Mouse (Mus musculus) inflammation-experienced regulatory T-cells, adult 6 months (primary cell): ENCODE data around the gene Ccdc150. TPM values are rescaled to one million over a fixed set of nuclear protein-coding genes. Genes with fewer than 3 reads are reported as not detected.
A peak's percentile ranks its signal among the peaks of the same experiment; 100 is the strongest.

Experiments used
- ATAC-seq: one replicate; pipeline ENCODE4 v1.8.0; 2017
- polyA plus RNA-seq, 3 experiments: library from polyadenylated mRNA; unstranded; fragments of 100-300 nt; shearing (Covaris generic); gene quantifications; one replicate each; pipeline ENCODE4 v1.2.1; 2017

Ccdc150 gene
- under 1 TPM in 1 of 3 experiments, not detected in 2; 0.24 TPM for polyA plus RNA-seq

- peak; percentile 95 for ATAC-seq
Measured at GRCm38 (mm10) chr1:54250158-54250866, at the start of gene Ccdc150. TSS of gene Ccdc150 (plus strand) at chr1:54250683.

GRCm38 (mm10) chr1:54220273-54220672, 30.2 kb upstream of the Ccdc150 start:
- no peak for ATAC-seq

GRCm38 (mm10) chr1:54242722-54243121, 7.8 kb upstream of the Ccdc150 start:
- no peak for ATAC-seq

GRCm38 (mm10) chr1:54275552-54275951, 25.1 kb downstream of the Ccdc150 start:
- no peak for ATAC-seq

- peak; percentile 70 for ATAC-seq
Measured at GRCm38 (mm10) chr1:54279628-54280027, 29.1 kb downstream of the Ccdc150 start.

GRCm38 (mm10) chr1:54280651-54281050, 30.2 kb downstream of the Ccdc150 start:
- no peak for ATAC-seq

- ATAC-seq, result no peak
Measured at GRCm38 (mm10) chr1:54306404-54306803, 55.9 kb downstream of the Ccdc150 start.

GRCm38 (mm10) chr1:54326647-54327046, 76.2 kb downstream of the Ccdc150 start:
- ATAC-seq, result no peak

- no peak for ATAC-seq
Measured at GRCm38 (mm10) chr1:54327876-54328545, 77.5 kb downstream of the Ccdc150 start.

- ATAC-seq, result no peak
Measured at GRCm38 (mm10) chr1:54332988-54333387, 82.5 kb downstream of the Ccdc150 start.

- no peak for ATAC-seq
Measured at GRCm38 (mm10) chr1:54354786-54355185, 104.3 kb downstream of the Ccdc150 start.

GRCm38 (mm10) chr1:54355485-54355884, 105.0 kb downstream of the Ccdc150 start:
- ATAC-seq, result no peak

GRCm38 (mm10) chr1:54356566-54356965, 106.1 kb downstream of the Ccdc150 start:
- ATAC-seq, result no peak

GRCm38 (mm10) chr1:54377506-54378051, 127.1 kb downstream of the Ccdc150 start:
- ATAC-seq, result no peak

- ATAC-seq, result no peak
Measured at GRCm38 (mm10) chr1:54380978-54381914, 130.8 kb downstream of the Ccdc150 start.

- ATAC-seq, result no peak
Measured at GRCm38 (mm10) chr1:54384221-54384620, 133.7 kb downstream of the Ccdc150 start.

GRCm38 (mm10) chr1:54402736-54403135, 152.3 kb downstream of the Ccdc150 start:
- ATAC-seq, result no peak

Other genes with a start within 250 kb of the Ccdc150 start
- gene Hecw2, start 55.5 kb upstream of the Ccdc150 start, polyA plus RNA-seq, result under 1 TPM in 1 of 3 experiments, not detected in 2; 0.17 TPM
- 10 to 100 TPM; 15.3 to 18.9 (median 18.7) TPM for gene Gtf3c3, start 188.3 kb downstream of the Ccdc150 start, polyA plus RNA-seq